Mouse (Mus musculus): Measurements from ENCODE around the gene Slc25a25.

DNA sequence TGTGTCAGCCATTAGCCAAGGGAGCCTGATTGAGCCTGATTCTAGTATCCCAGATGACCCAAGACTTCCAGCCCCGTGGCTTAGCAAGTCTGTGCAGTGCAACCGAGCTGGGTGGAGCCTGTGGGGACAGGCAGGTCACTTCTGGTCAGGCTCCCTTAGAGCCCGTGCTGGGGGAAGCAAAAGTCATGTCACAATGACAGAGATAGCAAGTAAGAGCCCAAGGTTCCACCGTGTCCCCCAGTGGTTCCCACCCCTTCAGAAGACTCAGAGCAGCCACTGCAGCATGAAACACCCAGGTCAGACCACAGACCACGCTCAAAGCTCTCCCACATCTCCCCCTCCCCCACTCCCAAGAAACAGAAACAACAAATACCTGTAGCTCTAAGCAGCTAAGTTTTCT is 44.9 kb upstream of the Slc25a25 start:
- no peak for TF ChIP-seq CTCF (IDR thresholded peaks at IDR 0.05; ENCODE audit: extremely low read depth, insufficient read depth, low read length)
- TF ChIP-seq POLR2A (IDR thresholded peaks at IDR 0.05; ENCODE audit: extremely low read depth, insufficient read depth, low read length): no peak

All from cortical plate, adult 2 months (tissue).